Mouse (Mus musculus) brain, embryonic 14.5 days (tissue): ENCODE data around the gene Serpinb9.

Experiments used
- CTCF ChIP-seq: fragments of 200-500 bp; IDR thresholded peaks from 2 replicates; pipeline ENCODE4 v1.5.1; 2012; ENCODE audit warnings: inconsistent platforms, mild to moderate bottlenecking, moderate library complexity, borderline replicate concordance; ENCODE audit not compliant: insufficient read depth, insufficient read length; ENCODE audit errors: extremely low read depth
- POLR2A ChIP-seq: fragments of 200-500 bp; IDR thresholded peaks from 2 replicates; pipeline ENCODE4 v1.6.1; 2012; ENCODE audit warnings: mild to moderate bottlenecking, inconsistent platforms, borderline replicate concordance; ENCODE audit not compliant: poor library complexity, insufficient read depth, insufficient read length, severe bottlenecking; ENCODE audit errors: extremely low read depth

DNA sequence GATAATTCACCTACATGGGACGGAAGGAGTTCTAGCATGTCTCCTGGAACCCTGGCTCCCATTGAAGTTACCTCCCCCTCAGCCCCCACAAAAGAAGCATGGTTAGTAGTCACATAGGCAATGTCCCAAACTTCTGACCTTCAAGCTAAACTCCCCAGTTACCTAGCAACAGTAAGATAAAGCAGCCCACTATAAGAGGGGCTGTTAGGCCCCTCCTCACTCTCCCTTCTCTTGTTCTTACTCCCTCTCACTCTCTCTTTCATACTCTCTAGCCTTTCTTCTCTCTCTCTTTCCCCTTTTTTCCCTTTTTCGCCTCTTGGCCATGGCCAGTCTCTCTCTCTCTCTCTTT lies 9.2 kb upstream of the Serpinb9 start:
- TF ChIP-seq CTCF (no peak), POLR2A (no peak)
